Mouse (Mus musculus) cerebellum, postnatal 4 days (tissue): Measurements from ENCODE around the gene Vps8.
A peak's percentile ranks its signal among the peaks of the same experiment; 100 is the strongest.

ENCODE experiments used
- DNase-seq, 2 experiments: peaks; one replicate each; pipeline ENCODE4 v3.0.0; 2022; ENCODE audit warnings: low spot score in 2 of 2, mixed read lengths in 1 of 2

Vps8 gene

GRCm38 (mm10) chr16:21404631-21405030 lies 18.3 kb upstream of the Vps8 start:
- DNase-seq, result no peak

- no peak for DNase-seq
These were observed 17.5 kb upstream of the Vps8 start for GRCm38 (mm10) chr16:21405224-21405969.

DNA sequence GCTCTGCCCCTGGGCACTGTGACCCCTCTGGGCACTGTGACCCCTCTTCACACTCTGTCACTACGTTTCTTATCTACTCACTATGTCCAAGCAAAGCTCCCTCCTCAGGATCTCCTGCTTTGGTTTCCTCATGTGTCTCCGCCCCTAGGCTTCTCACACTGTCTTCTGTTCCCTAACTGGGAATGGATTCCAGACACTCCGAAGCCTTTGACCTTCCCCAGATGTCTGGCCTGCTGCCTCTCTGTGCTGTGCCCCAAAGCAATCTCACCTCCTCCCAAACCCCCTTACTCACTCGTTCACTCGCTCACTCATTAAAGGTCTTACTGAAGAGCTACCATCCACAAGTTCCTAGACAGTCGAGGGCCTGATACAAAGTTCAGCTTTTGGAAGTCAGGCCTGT lies 16.8 kb upstream of the Vps8 start:
- DNase-seq, result no peak

DNA sequence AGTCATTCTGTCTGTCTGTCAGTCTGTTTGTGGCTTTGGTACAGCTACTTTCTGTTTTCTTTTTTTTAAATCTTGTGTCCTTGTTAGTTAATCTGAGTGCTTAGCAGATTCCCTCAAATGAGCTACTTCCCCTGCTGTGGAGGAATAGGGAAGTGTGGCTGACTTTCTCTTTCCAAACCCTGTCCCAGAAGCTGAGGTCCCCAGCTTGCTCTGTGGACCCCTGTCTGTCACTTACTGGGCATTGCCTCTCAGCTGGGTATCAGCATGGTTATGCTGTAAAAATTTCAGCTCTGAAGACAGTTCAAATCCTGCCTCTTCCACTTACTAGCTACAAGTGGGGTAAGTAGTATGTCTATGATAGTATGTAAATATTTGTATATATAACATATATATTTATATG lies 11.1 kb upstream of the Vps8 start:
- no peak for DNase-seq

GRCm38 (mm10) chr16:21412593-21413047 lies 10.3 kb upstream of the Vps8 start:
- DNase-seq, result peak; percentile 66 to 82

DNA sequence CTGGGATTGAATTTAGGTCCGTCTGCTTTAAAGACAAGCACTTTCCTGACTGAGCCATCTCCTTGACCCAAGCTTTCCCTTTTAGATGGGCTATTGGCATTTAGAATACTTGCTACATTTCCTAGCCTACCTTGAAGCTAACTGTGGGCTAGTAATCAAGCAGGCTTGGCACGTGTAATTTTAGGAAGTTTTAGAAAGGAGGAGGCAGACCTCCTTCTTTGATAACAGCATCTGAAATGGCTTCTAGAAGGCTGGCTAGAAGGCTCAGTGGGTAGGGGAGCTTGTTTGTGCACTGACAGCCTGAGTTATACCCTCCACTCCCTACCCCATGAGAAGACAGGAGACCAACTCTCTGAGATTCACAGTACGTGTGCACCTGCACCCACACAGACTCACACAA lies 9.1 kb upstream of the Vps8 start:
- no peak for DNase-seq

GRCm38 (mm10) chr16:21415128-21415527 lies 7.8 kb upstream of the Vps8 start:
- no peak for DNase-seq

DNA sequence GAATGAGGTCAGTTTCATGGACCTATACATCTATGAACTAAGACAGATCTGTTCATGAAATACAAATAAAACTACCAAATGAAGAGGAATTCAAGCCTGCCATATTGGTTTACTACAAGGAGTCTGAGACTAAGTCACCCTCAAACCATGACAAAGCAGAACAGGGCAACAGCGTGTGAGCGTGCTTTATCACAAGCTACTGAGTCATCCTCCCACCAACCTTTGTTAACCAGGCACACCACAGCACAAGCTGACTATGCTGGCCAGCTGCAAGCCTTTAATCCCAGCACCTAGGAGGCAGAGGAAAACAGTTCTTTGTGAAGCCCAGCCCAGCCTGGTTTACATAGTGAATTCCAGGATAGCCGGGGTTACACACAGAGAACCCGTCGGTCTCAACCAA lies 4.9 kb upstream of the Vps8 start:
- DNase-seq, result no peak

- no peak for DNase-seq
These were observed 610 bp downstream of the Vps8 start for GRCm38 (mm10) chr16:21423546-21423910.

DNA sequence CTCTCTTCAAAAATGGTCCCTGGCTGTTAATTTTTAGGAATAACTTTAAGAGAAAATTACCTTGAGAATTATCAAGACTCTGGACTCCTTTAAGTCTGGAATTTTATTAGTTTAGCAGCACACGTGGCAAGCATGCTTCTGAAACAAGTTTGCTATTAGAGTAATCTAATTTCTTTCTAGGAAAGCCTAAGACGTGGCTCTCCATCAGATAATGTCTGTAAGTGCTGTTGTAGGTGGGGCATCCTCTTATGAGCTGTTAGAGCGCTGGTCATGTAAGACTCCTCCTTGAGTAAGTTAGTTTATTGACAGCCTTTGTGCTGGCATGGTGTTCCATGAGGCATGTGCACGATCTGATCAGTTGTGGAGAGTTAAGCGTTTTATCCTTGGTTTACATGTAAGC lies 5.2 kb downstream of the Vps8 start:
- DNase-seq, result no peak

GRCm38 (mm10) chr16:21430377-21431060 lies 7.6 kb downstream of the Vps8 start:
- DNase-seq, result no peak

DNA sequence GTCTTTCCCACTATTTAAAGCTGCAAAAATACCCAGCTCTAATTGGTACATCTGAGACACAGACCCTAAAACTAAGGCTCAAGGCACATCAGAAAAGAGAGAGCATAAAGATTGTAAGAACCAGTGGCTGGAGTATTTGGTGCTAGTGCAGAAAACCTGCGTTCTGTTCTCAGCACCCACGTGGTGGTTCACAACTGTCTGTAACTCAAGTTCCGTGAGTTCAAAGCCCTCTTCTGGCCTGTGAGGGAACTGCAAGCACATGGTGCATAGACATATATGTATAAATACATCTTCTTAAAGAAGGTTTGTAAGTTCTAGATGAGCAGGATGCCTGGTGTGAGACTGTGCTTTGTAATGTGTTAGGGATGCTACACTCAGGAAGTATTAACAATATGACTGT lies 8.7 kb downstream of the Vps8 start:
- no peak for DNase-seq

- no peak for DNase-seq
These were observed 10.6 kb downstream of the Vps8 start for GRCm38 (mm10) chr16:21433543-21433942.

GRCm38 (mm10) chr16:21441012-21441411 lies 18.1 kb downstream of the Vps8 start:
- no peak for DNase-seq

- DNase-seq, result no peak
These were observed 22.2 kb downstream of the Vps8 start for GRCm38 (mm10) chr16:21445026-21445625.

DNA sequence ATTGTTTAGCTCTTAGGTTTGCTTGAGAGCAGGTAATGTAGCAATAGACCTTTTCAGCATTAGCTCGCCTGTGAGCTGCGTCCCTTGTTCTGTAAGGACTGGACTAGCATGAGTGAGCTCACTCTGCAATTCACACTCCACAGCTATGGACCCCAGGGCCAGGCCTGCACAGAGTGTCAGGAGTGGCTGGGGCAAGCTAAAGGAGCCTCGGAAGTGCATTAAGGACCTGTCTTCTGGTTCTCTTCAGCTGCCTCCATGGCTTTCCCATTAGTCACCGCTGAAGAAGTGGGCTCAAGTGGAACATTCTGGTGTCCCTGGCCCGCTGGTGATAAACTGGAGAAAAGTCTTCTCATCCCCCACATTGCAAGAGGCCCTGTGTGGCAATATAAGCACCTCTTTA lies 24.5 kb downstream of the Vps8 start:
- no peak for DNase-seq

DNA sequence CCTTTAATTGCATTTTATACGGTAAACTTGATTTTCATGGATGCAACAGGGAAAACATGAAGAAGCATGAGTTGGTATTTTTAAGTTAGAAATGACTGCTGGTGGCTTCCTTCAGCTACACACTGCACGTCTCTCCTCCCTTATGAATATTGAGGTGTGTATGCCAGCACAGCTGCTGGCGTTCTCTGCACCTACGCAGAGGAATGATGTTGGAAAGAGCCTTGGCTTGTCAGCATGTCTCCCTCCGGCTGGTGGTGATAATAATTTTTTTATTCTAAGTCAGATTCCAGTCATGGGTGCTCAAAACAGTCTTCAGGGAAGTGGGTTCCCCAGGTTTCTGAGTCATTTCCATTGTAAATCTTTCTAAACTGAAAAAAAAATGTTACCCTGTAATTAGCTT lies 25.5 kb downstream of the Vps8 start:
- no peak for DNase-seq

- DNase-seq, result no peak
These were observed 27.0 kb downstream of the Vps8 start for GRCm38 (mm10) chr16:21449890-21450289.

GRCm38 (mm10) chr16:21452569-21452968 lies 29.7 kb downstream of the Vps8 start:
- DNase-seq, result no peak

GRCm38 (mm10) chr16:21457639-21458369 lies 34.9 kb downstream of the Vps8 start:
- no peak for DNase-seq

GRCm38 (mm10) chr16:21465868-21466267 lies 43.0 kb downstream of the Vps8 start:
- DNase-seq, result no peak

- peak in 1 of 2 experiments; percentile 7 for DNase-seq
These were observed 47.5 kb downstream of the Vps8 start for GRCm38 (mm10) chr16:21470416-21470815.
